Mouse (Mus musculus) heart, embryonic 13.5 days (tissue): Measurements from ENCODE around the gene Epdr1. TPM values are rescaled to one million over a fixed set of nuclear protein-coding genes. Genes with fewer than 3 reads are reported as not detected.

Experiments used
- ATAC-seq: fragments of 200-750 bp; cut with Nextera tagmentation; 2 replicates; pipeline ENCODE4 v1.8.0; 2017; ENCODE audit warnings: moderate TSS enrichment; ENCODE audit not compliant: insufficient number of reproducible peaks, low FRiP score, low TSS enrichment; ENCODE audit errors: extremely low read depth
- H3K27ac ChIP-seq: fragments of 300-500 bp; sonication (generic); replicated peaks from 2 replicates; pipeline ENCODE4 v1.5.1; 2015; ENCODE audit warnings: moderate library complexity, mild to moderate bottlenecking, inconsistent platforms
- H3K27me3 ChIP-seq: fragments of 300-500 bp; sonication (generic); replicated peaks from 2 replicates; pipeline ENCODE4 v1.6.1; 2015; ENCODE audit warnings: mild to moderate bottlenecking, inconsistent platforms
- H3K36me3 ChIP-seq: fragments of 300-500 bp; sonication (generic); 2 replicates; pipeline ENCODE4 v1.6.1; 2015; ENCODE audit warnings: mild to moderate bottlenecking, inconsistent platforms
- H3K4me1 ChIP-seq: fragments of 300-500 bp; sonication (generic); 2 replicates; pipeline ENCODE4 v1.6.1; 2015; ENCODE audit warnings: inconsistent platforms
- H3K4me2 ChIP-seq: fragments of 300-500 bp; sonication (generic); 2 replicates; pipeline ENCODE4 v1.6.1; 2015; ENCODE audit warnings: inconsistent platforms, mild to moderate bottlenecking, moderate library complexity
- H3K4me3 ChIP-seq: fragments of 300-500 bp; sonication (generic); 2 replicates; pipeline ENCODE4 v1.5.1; 2015; ENCODE audit warnings: moderate library complexity, mild to moderate bottlenecking, inconsistent platforms
- H3K9ac ChIP-seq: fragments of 300-500 bp; sonication (generic); 2 replicates; pipeline ENCODE4 v1.6.1; 2015; ENCODE audit warnings: inconsistent platforms, mild to moderate bottlenecking, moderate library complexity
- H3K9me3 ChIP-seq: fragments of 300-500 bp; sonication (generic); 2 replicates; pipeline ENCODE4 v1.6.1; 2016; ENCODE audit warnings: inconsistent platforms
- WGBS: fragments of 180-500 bp; shearing (Covaris S2); methylation state at CpG from one replicate; pipeline ENCODE4 v1.1.7; 2015; ENCODE audit warnings: mixed read lengths; 5-methylcytosine and 5-hydroxymethylcytosine counted together
- polyA plus RNA-seq: library from polyadenylated mRNA; unstranded; fragments of >200 nt; fragmentation: Nextera tagmentation; extraction: Ambion mirVana; gene quantifications from 2 replicates; pipeline ENCODE4 v1.2.1, GENCODE M21; 2015

The Epdr1 gene
- 30.5 and 35.5 TPM in 2 replicates for polyA plus RNA-seq

GRCm38 (mm10) chr13:19619216-19619927, at the start of gene Epdr1:
Epdr1 (minus strand) TSS chr13:19619927.
- ATAC-seq, result peak; percentile 58; the same call in 1 of the 2 replicates
- Histone ChIP-seq H3K27ac (peak within 1 kb of the TSS; percentile 82), H3K4me2 (peak within 1 kb of the TSS; percentile 92), H3K4me3 (peak within 1 kb of the TSS; percentile 87), H3K36me3 (no peaks in the 10 kb centered on the region), H3K9ac (peak within 1 kb of the TSS; percentile 92), H3K4me1 (peaks cover 17% of the 10 kb centered on the region), H3K9me3 (no peaks in the 10 kb centered on the region), H3K27me3 (peaks cover 22% of the 10 kb centered on the region)
- under 1% methylated on average over 46 of the region's 46 CpGs for WGBS

- ATAC-seq, result no peak
- H3K27me3 ChIP-seq, result no peaks in the 10 kb centered on the region
- no peak overlapping the region for H3K4me3 ChIP-seq
- H3K36me3 ChIP-seq, result no peaks in the 10 kb centered on the region
- no peaks in the 10 kb centered on the region for H3K4me1 ChIP-seq
- 77% methylated on average over 4 of the region's 4 CpGs for WGBS
- H3K9me3 ChIP-seq, result no peaks in the 10 kb centered on the region
- H3K4me2 ChIP-seq, result no peak overlapping the region
- no peak overlapping the region for H3K27ac ChIP-seq
- H3K9ac ChIP-seq, result no peak overlapping the region
Observed at GRCm38 (mm10) chr13:19668355-19669140, 48.8 kb upstream of the Epdr1 start.

DNA sequence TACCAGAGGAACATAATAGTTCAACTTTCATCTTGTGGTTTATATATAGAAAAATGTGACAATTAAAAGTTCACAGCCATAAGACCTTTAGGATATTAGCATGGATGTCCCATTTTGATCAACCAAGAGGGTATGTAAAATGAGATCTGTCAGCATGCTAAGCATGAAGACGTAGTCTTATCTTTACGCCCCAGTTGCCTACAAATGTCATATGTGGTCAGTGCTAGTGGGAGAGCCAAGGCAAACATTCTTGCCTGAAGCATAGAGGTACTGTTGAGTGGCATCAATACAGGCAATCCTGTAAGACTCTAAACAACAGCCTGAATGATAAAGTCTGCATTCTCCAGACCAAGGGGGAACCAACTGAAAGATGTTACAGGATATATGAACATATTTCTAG, 32.7 kb upstream of the Epdr1 start:
- no peaks in the 10 kb centered on the region for H3K27me3 ChIP-seq
- H3K27ac ChIP-seq, result no peak overlapping the region
- no peaks in the 10 kb centered on the region for H3K4me1 ChIP-seq
- ATAC-seq, result no peak
- no peaks in the 10 kb centered on the region for H3K36me3 ChIP-seq
- 74% methylated on average over 2 of the region's 2 CpGs for WGBS
- no peaks in the 10 kb centered on the region for H3K9me3 ChIP-seq
- H3K9ac ChIP-seq, result no peak overlapping the region
- no peak overlapping the region for H3K4me3 ChIP-seq
- H3K4me2 ChIP-seq, result no peak overlapping the region

DNA sequence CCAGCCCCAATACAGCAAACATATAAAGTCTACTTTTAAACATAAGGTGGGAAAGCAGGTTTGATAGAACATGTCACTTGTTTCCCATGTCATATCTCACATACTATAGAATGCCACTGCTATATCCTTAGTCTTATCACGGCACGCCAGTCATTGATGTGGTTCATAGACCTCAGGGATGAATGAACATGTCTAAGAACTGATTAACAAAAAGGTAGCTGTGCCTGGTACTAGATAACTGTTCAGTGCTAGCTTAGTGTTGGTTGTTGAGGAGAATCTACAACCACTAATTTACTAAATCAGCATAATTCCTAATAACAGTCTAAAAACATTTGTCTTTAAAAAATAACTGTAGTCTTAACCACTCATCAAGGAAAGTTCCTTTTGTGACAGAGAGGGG, 30.1 kb upstream of the Epdr1 start:
- Histone ChIP-seq H3K36me3 (no peaks in the 10 kb centered on the region), H3K4me1 (no peaks in the 10 kb centered on the region), H3K27ac (no peak overlapping the region), H3K4me2 (no peak overlapping the region), H3K9ac (no peak overlapping the region), H3K9me3 (no peaks in the 10 kb centered on the region), H3K27me3 (no peaks in the 10 kb centered on the region), H3K4me3 (no peak overlapping the region)
- WGBS, result 87% methylated on average over 2 of the region's 2 CpGs
- no peak for ATAC-seq

DNA sequence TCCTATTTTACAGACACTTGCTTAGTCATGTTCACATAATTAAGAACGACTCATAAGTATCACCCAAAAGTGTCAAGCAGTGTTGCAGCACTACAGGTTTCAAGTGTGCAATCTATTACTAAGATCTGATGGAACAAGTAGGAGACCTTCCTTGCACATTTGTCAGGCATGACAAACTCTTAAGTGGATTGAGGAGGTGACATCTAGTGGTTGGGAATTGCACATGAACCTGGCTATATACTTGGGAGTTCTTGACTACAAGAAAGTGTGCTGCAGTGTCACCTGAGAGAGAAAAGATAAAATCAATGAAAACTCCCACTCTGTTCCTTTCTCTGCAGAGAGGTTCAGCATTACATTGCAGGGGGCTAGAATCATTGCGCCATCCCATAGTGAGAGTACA, 24.5 kb upstream of the Epdr1 start:
- ATAC-seq, result no peak
- Histone ChIP-seq H3K4me3 (no peak overlapping the region), H3K27me3 (no peaks in the 10 kb centered on the region)

DNA sequence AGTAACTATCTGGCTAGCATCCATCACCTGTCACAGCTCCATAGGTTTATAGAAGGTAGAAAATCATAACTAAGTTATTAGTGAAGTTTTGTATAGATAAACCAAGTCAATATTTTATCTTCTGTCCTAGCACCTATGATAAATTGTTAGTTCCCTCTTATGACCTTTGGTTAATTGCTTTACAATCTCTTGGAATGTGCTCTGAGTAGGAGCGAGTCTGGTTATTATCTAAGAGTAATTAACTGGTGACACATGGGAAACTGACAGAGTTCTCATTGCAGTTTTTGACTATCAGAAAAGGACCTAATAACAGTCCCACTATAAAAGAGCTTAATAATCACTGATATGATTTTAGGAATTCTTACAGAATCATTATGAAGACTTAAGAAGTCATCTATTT, 23.8 kb upstream of the Epdr1 start:
- WGBS, result 43% methylated on average over 1 of the region's 1 CpGs
- Histone ChIP-seq H3K9ac (no peak overlapping the region), H3K36me3 (no peaks in the 10 kb centered on the region), H3K4me2 (no peak overlapping the region), H3K9me3 (no peaks in the 10 kb centered on the region), H3K4me3 (no peak overlapping the region), H3K27ac (no peak overlapping the region), H3K27me3 (no peaks in the 10 kb centered on the region), H3K4me1 (no peaks in the 10 kb centered on the region)
- no peak for ATAC-seq

More for the DNA sequence above, 24.5 kb upstream of the Epdr1 start:
- Histone ChIP-seq H3K4me2 (no peak overlapping the region), H3K9ac (no peak overlapping the region), H3K27ac (no peak overlapping the region), H3K9me3 (no peaks in the 10 kb centered on the region), H3K4me1 (no peaks in the 10 kb centered on the region), H3K36me3 (no peaks in the 10 kb centered on the region)
- 72% methylated on average over 2 of the region's 2 CpGs for WGBS

- H3K4me2 ChIP-seq, result no peak overlapping the region
- H3K9ac ChIP-seq, result no peak overlapping the region
- no peaks in the 10 kb centered on the region for H3K27me3 ChIP-seq
- H3K4me3 ChIP-seq, result no peak overlapping the region
- no peak for ATAC-seq
- WGBS, result 65% methylated on average over 2 of the region's 2 CpGs
- no peaks in the 10 kb centered on the region for H3K9me3 ChIP-seq
- no peaks in the 10 kb centered on the region for H3K36me3 ChIP-seq
- H3K27ac ChIP-seq, result no peak overlapping the region
- H3K4me1 ChIP-seq, result no peaks in the 10 kb centered on the region
Observed at GRCm38 (mm10) chr13:19640203-19640851, 20.6 kb upstream of the Epdr1 start.

GRCm38 (mm10) chr13:19636131-19636530, 16.4 kb upstream of the Epdr1 start:
- H3K9me3 ChIP-seq, result no peaks in the 10 kb centered on the region
- WGBS, result 52% methylated on average over 4 of the region's 4 CpGs
- no peak overlapping the region for H3K4me3 ChIP-seq
- H3K4me1 ChIP-seq, result no peaks in the 10 kb centered on the region
- H3K27ac ChIP-seq, result no peak overlapping the region
- no peak overlapping the region for H3K4me2 ChIP-seq
- no peak overlapping the region for H3K9ac ChIP-seq
- no peak for ATAC-seq
- no peaks in the 10 kb centered on the region for H3K27me3 ChIP-seq
- no peaks in the 10 kb centered on the region for H3K36me3 ChIP-seq

DNA sequence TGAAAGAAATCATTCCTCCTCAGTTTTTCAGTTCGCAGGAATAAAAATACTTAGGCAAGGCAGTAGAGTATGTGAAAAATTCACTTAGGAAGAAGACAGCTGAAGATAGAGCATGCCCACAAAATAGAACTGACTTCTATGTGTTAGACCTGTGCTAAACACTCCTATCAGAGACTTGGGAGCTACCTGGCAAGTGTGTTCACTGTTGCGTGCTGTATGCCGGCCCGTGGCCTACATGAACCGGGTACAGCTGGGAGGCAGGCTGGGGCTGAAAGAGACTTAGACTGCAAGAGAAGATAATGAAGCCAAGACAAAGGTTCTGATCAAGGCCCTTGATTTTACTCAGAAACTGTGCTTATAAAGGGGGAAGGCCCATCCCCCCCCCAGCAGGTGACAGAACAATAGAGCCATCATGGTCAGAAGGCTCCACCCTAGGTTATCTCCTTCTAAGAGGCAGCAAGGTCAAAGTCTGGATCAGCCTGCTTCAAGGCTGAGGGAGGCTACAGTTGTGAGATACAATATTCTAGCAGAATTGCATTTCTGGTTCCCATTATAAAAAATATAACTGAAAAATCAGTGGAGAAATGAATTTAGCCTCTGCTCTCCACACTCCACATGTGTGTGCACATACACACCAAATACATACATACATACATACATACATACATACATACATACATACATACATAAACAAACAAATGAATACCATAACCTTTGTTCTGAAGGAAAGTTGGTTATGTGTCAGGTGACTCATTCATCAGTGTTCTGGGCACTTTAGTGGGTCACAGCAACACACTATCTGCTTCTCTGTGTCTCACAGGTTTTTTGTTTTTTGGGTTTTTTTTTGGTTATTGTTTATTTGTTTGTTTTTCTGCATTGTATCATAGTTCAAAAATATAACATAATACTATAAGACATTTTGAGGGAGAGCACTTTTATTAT, 11.3 kb upstream of the Epdr1 start:
- no peak overlapping the region for H3K27ac ChIP-seq
- H3K36me3 ChIP-seq, result no peaks in the 10 kb centered on the region
- no peak for ATAC-seq
- no peaks in the 10 kb centered on the region for H3K27me3 ChIP-seq
- no peaks in the 10 kb centered on the region for H3K9me3 ChIP-seq
- H3K9ac ChIP-seq, result no peak overlapping the region
- H3K4me2 ChIP-seq, result no peak overlapping the region
- H3K4me3 ChIP-seq, result no peak overlapping the region
- no peaks in the 10 kb centered on the region for H3K4me1 ChIP-seq
- 79% methylated on average over 5 of the region's 5 CpGs for WGBS

GRCm38 (mm10) chr13:19626473-19626872, 6.7 kb upstream of the Epdr1 start:
- 68% methylated on average over 1 of the region's 1 CpGs for WGBS
- Histone ChIP-seq H3K36me3 (no peaks in the 10 kb centered on the region), H3K4me1 (peaks cover 12% of the 10 kb centered on the region), H3K4me3 (no peak overlapping the region), H3K9me3 (no peaks in the 10 kb centered on the region), H3K27me3 (peaks cover 25% of the 10 kb centered on the region), H3K9ac (no peak overlapping the region), H3K27ac (no peak overlapping the region), H3K4me2 (no peak overlapping the region)
- ATAC-seq, result no peak
